Mouse (Mus musculus): ENCODE results near the gene Shc3. TPM values are rescaled to one million over a fixed set of nuclear protein-coding genes. Genes with fewer than 3 reads are reported as not detected.

Shc3 gene
- polyA plus RNA-seq (2014; fragmentation: Nextera tagmentation; extraction: Ambion mirVana), result 0.20 and 0.43 TPM in 2 replicates

GRCm38 (mm10) chr13:51568911-51569684, at the start of gene Shc3:
Gene Shc3, minus strand, starts transcription at chr13:51569419.
- Histone ChIP-seq H3K27me3 (replicated peaks; ENCODE audit: control insufficient read depth, insufficient read depth, low read length) (peaks cover 73% of the 10 kb centered on the region), H3K36me3 (ENCODE audit: control insufficient read depth, insufficient read depth, low read length) (no peaks in the 10 kb centered on the region), H3K9me3 (ENCODE audit: control insufficient read depth, low read length) (no peaks in the 10 kb centered on the region), H3K4me3 (ENCODE audit: low read depth, low read length) (peak within 1 kb of the TSS; percentile 31), H3K9ac (ENCODE audit: low read length) (no peak within 1 kb of the TSS), H3K4me2 (ENCODE audit: low read length) (peak within 1 kb of the TSS; percentile 67), H3K27ac (ENCODE audit: low read depth) (no peak within 1 kb of the TSS), H3K4me1 (replicated peaks; ENCODE audit: control insufficient read depth, insufficient read depth, low read length) (peaks cover 15% of the 10 kb centered on the region)
- DNase-seq (ENCODE audit: low spot score), result peak; percentile 77
- WGBS, result under 1% methylated on average over 36 of the region's 36 CpGs
- ATAC-seq (replicated peaks; ENCODE audit: low FRiP score, low TSS enrichment, low read depth), result peak; percentile 75

GRCm38 (mm10) chr13:51618602-51619001, 49.4 kb upstream of the Shc3 start:
- no peak overlapping the region for H3K4me2 ChIP-seq (ENCODE audit: low read length)
- no peak for ATAC-seq (replicated peaks; ENCODE audit: low FRiP score, low TSS enrichment, low read depth)
- no peaks in the 10 kb centered on the region for H3K9me3 ChIP-seq (ENCODE audit: control insufficient read depth, low read length)

GRCm38 (mm10) chr13:51617861-51618260, 48.6 kb upstream of the Shc3 start:
- ATAC-seq (replicated peaks; ENCODE audit: low FRiP score, low TSS enrichment, low read depth), result no peak

More at GRCm38 (mm10) chr13:51618602-51619001, 49.4 kb upstream of the Shc3 start:
- H3K36me3 ChIP-seq (ENCODE audit: control insufficient read depth, insufficient read depth, low read length), result no peaks in the 10 kb centered on the region
- H3K9ac ChIP-seq (ENCODE audit: low read length), result no peak overlapping the region
- H3K4me1 ChIP-seq (replicated peaks; ENCODE audit: control insufficient read depth, insufficient read depth, low read length), result no peaks in the 10 kb centered on the region
- no peak overlapping the region for H3K4me3 ChIP-seq (ENCODE audit: low read depth, low read length)
- H3K27ac ChIP-seq (ENCODE audit: low read depth), result no peak overlapping the region
- no peaks in the 10 kb centered on the region for H3K27me3 ChIP-seq (replicated peaks; ENCODE audit: control insufficient read depth, insufficient read depth, low read length)
- DNase-seq (ENCODE audit: low spot score), result no peak
- WGBS, result 25% methylated on average over 9 of the region's 9 CpGs

GRCm38 (mm10) chr13:51617306-51617705, 48.1 kb upstream of the Shc3 start:
- no peak overlapping the region for H3K4me2 ChIP-seq (ENCODE audit: low read length)
- no peaks in the 10 kb centered on the region for H3K36me3 ChIP-seq (ENCODE audit: control insufficient read depth, insufficient read depth, low read length)
- no peaks in the 10 kb centered on the region for H3K9me3 ChIP-seq (ENCODE audit: control insufficient read depth, low read length)
- DNase-seq (ENCODE audit: low spot score), result no peak
- no peak overlapping the region for H3K9ac ChIP-seq (ENCODE audit: low read length)
- ATAC-seq (replicated peaks; ENCODE audit: low FRiP score, low TSS enrichment, low read depth), result no peak
- H3K4me3 ChIP-seq (ENCODE audit: low read depth, low read length), result no peak overlapping the region
- WGBS, result 69% methylated on average over 1 of the region's 1 CpGs
- H3K4me1 ChIP-seq (replicated peaks; ENCODE audit: control insufficient read depth, insufficient read depth, low read length), result no peaks in the 10 kb centered on the region
- no peak overlapping the region for H3K27ac ChIP-seq (ENCODE audit: low read depth)
- no peaks in the 10 kb centered on the region for H3K27me3 ChIP-seq (replicated peaks; ENCODE audit: control insufficient read depth, insufficient read depth, low read length)

More at GRCm38 (mm10) chr13:51617861-51618260, 48.6 kb upstream of the Shc3 start:
- peak; percentile 89 for DNase-seq (ENCODE audit: low spot score)
- Histone ChIP-seq H3K4me3 (ENCODE audit: low read depth, low read length) (no peak overlapping the region), H3K4me2 (ENCODE audit: low read length) (no peak overlapping the region), H3K9ac (ENCODE audit: low read length) (no peak overlapping the region), H3K4me1 (replicated peaks; ENCODE audit: control insufficient read depth, insufficient read depth, low read length) (no peaks in the 10 kb centered on the region), H3K27ac (ENCODE audit: low read depth) (no peak overlapping the region), H3K9me3 (ENCODE audit: control insufficient read depth, low read length) (no peaks in the 10 kb centered on the region), H3K27me3 (replicated peaks; ENCODE audit: control insufficient read depth, insufficient read depth, low read length) (no peaks in the 10 kb centered on the region), H3K36me3 (ENCODE audit: control insufficient read depth, insufficient read depth, low read length) (no peaks in the 10 kb centered on the region)
- WGBS, result 16% methylated on average over 6 of the region's 6 CpGs

- WGBS, result 20% methylated on average over 12 of the region's 12 CpGs
- Histone ChIP-seq H3K4me1 (replicated peaks; ENCODE audit: control insufficient read depth, insufficient read depth, low read length) (no peaks in the 10 kb centered on the region), H3K9me3 (ENCODE audit: control insufficient read depth, low read length) (no peaks in the 10 kb centered on the region), H3K4me2 (ENCODE audit: low read length) (no peak overlapping the region), H3K27me3 (replicated peaks; ENCODE audit: control insufficient read depth, insufficient read depth, low read length) (no peaks in the 10 kb centered on the region), H3K4me3 (ENCODE audit: low read depth, low read length) (no peak overlapping the region), H3K27ac (ENCODE audit: low read depth) (no peak overlapping the region), H3K9ac (ENCODE audit: low read length) (no peak overlapping the region), H3K36me3 (ENCODE audit: control insufficient read depth, insufficient read depth, low read length) (no peaks in the 10 kb centered on the region)
- DNase-seq (ENCODE audit: low spot score) (no peak), ATAC-seq (replicated peaks; ENCODE audit: low FRiP score, low TSS enrichment, low read depth) (no peak)
These were observed 47.3 kb upstream of the Shc3 start for GRCm38 (mm10) chr13:51616417-51617044.

GRCm38 (mm10) chr13:51615815-51616214, 46.6 kb upstream of the Shc3 start:
- H3K4me3 ChIP-seq (ENCODE audit: low read depth, low read length), result no peak overlapping the region
- no peak overlapping the region for H3K27ac ChIP-seq (ENCODE audit: low read depth)
- H3K9ac ChIP-seq (ENCODE audit: low read length), result no peak overlapping the region
- DNase-seq (ENCODE audit: low spot score) (no peak), ATAC-seq (replicated peaks; ENCODE audit: low FRiP score, low TSS enrichment, low read depth) (no peak)
- H3K4me2 ChIP-seq (ENCODE audit: low read length), result no peak overlapping the region
- no peaks in the 10 kb centered on the region for H3K36me3 ChIP-seq (ENCODE audit: control insufficient read depth, insufficient read depth, low read length)
- H3K4me1 ChIP-seq (replicated peaks; ENCODE audit: control insufficient read depth, insufficient read depth, low read length), result no peaks in the 10 kb centered on the region
- H3K27me3 ChIP-seq (replicated peaks; ENCODE audit: control insufficient read depth, insufficient read depth, low read length), result no peaks in the 10 kb centered on the region
- 63% methylated on average over 10 of the region's 10 CpGs for WGBS
- H3K9me3 ChIP-seq (ENCODE audit: control insufficient read depth, low read length), result no peaks in the 10 kb centered on the region

GRCm38 (mm10) chr13:51611500-51611899, 42.3 kb upstream of the Shc3 start:
- Histone ChIP-seq H3K4me2 (ENCODE audit: low read length) (no peak overlapping the region), H3K27me3 (replicated peaks; ENCODE audit: control insufficient read depth, insufficient read depth, low read length) (no peaks in the 10 kb centered on the region), H3K4me1 (replicated peaks; ENCODE audit: control insufficient read depth, insufficient read depth, low read length) (no peaks in the 10 kb centered on the region), H3K27ac (ENCODE audit: low read depth) (no peak overlapping the region), H3K9ac (ENCODE audit: low read length) (no peak overlapping the region), H3K9me3 (ENCODE audit: control insufficient read depth, low read length) (no peaks in the 10 kb centered on the region), H3K36me3 (ENCODE audit: control insufficient read depth, insufficient read depth, low read length) (no peaks in the 10 kb centered on the region), H3K4me3 (ENCODE audit: low read depth, low read length) (no peak overlapping the region)
- ATAC-seq (replicated peaks; ENCODE audit: low FRiP score, low TSS enrichment, low read depth), result no peak
- WGBS, result 54% methylated on average over 5 of the region's 5 CpGs
- no peak for DNase-seq (ENCODE audit: low spot score)

GRCm38 (mm10) chr13:51611060-51611459, 41.8 kb upstream of the Shc3 start:
- 19% methylated on average over 9 of the region's 9 CpGs for WGBS
- Histone ChIP-seq H3K4me3 (ENCODE audit: low read depth, low read length) (no peak overlapping the region), H3K4me2 (ENCODE audit: low read length) (no peak overlapping the region), H3K27ac (ENCODE audit: low read depth) (no peak overlapping the region), H3K9ac (ENCODE audit: low read length) (no peak overlapping the region), H3K36me3 (ENCODE audit: control insufficient read depth, insufficient read depth, low read length) (no peaks in the 10 kb centered on the region), H3K27me3 (replicated peaks; ENCODE audit: control insufficient read depth, insufficient read depth, low read length) (no peaks in the 10 kb centered on the region), H3K9me3 (ENCODE audit: control insufficient read depth, low read length) (no peaks in the 10 kb centered on the region), H3K4me1 (replicated peaks; ENCODE audit: control insufficient read depth, insufficient read depth, low read length) (no peaks in the 10 kb centered on the region)
- ATAC-seq (replicated peaks; ENCODE audit: low FRiP score, low TSS enrichment, low read depth) (no peak), DNase-seq (ENCODE audit: low spot score) (no peak)
